Mouse (Mus musculus) hindbrain, embryonic 16.5 days (tissue): ENCODE results near the gene Qsox1. TPM values are rescaled to one million over a fixed set of nuclear protein-coding genes. Genes with fewer than 3 reads are reported as not detected.

Source experiments
- ATAC-seq: fragments of 200-750 bp; cut with Nextera tagmentation; 2 replicates; pipeline ENCODE4 v1.8.0; 2017; ENCODE audit warnings: moderate TSS enrichment, moderate library complexity
- H3K27ac ChIP-seq: fragments of 300-500 bp; sonication (generic); 2 replicates; pipeline ENCODE4 v1.5.1; 2014; ENCODE audit warnings: low read depth, mild to moderate bottlenecking, control low read depth, low read length, moderate library complexity
- H3K27me3 ChIP-seq: fragments of 300-500 bp; sonication (generic); replicated peaks from 2 replicates; pipeline ENCODE4 v1.6.1; 2014; ENCODE audit warnings: low read length; ENCODE audit not compliant: control insufficient read depth, insufficient read depth
- H3K36me3 ChIP-seq: fragments of 300-500 bp; sonication (generic); 2 replicates; pipeline ENCODE4 v1.6.1; 2014; ENCODE audit warnings: mild to moderate bottlenecking, low read length, moderate library complexity, mixed read lengths; ENCODE audit not compliant: control insufficient read depth, insufficient read depth
- H3K4me1 ChIP-seq: fragments of 300-500 bp; sonication (generic); 2 replicates; pipeline ENCODE4 v1.6.1; 2014; ENCODE audit warnings: low read depth, low read length; ENCODE audit not compliant: control insufficient read depth, insufficient read depth
- H3K4me2 ChIP-seq: fragments of 300-500 bp; sonication (generic); 2 replicates; pipeline ENCODE4 v1.6.1; 2014; ENCODE audit warnings: mild to moderate bottlenecking, low read length, control low read depth, moderate library complexity
- H3K4me3 ChIP-seq: fragments of 300-500 bp; sonication (generic); 2 replicates; pipeline ENCODE4 v1.5.1; 2014; ENCODE audit warnings: mild to moderate bottlenecking, low read length, control low read depth, moderate library complexity
- H3K9ac ChIP-seq: fragments of 300-500 bp; sonication (generic); 2 replicates; pipeline ENCODE4 v1.6.1; 2014; ENCODE audit warnings: low read depth, mild to moderate bottlenecking, control low read depth, low read length, moderate library complexity
- H3K9me3 ChIP-seq: fragments of 300-500 bp; sonication (generic); 2 replicates; pipeline ENCODE4 v1.6.1; 2014; ENCODE audit warnings: mild to moderate bottlenecking, low read length, moderate library complexity; ENCODE audit not compliant: control insufficient read depth
- WGBS: fragments of 180-500 bp; shearing (Covaris S2); extraction: QIAGEN DNeasy Blood & Tissue Kit; methylation state at CpG from one replicate; pipeline ENCODE4 v1.1.7; 2014; 5-methylcytosine and 5-hydroxymethylcytosine counted together
- polyA plus RNA-seq: library from polyadenylated mRNA; unstranded; fragments of >200 nt; fragmentation: Nextera tagmentation; extraction: Ambion mirVana; gene quantifications from 2 replicates; pipeline ENCODE4 v1.2.1, GENCODE M21; 2015

Gene Qsox1
- polyA plus RNA-seq = 25.0 and 26.7 TPM in 2 replicates

DNA sequence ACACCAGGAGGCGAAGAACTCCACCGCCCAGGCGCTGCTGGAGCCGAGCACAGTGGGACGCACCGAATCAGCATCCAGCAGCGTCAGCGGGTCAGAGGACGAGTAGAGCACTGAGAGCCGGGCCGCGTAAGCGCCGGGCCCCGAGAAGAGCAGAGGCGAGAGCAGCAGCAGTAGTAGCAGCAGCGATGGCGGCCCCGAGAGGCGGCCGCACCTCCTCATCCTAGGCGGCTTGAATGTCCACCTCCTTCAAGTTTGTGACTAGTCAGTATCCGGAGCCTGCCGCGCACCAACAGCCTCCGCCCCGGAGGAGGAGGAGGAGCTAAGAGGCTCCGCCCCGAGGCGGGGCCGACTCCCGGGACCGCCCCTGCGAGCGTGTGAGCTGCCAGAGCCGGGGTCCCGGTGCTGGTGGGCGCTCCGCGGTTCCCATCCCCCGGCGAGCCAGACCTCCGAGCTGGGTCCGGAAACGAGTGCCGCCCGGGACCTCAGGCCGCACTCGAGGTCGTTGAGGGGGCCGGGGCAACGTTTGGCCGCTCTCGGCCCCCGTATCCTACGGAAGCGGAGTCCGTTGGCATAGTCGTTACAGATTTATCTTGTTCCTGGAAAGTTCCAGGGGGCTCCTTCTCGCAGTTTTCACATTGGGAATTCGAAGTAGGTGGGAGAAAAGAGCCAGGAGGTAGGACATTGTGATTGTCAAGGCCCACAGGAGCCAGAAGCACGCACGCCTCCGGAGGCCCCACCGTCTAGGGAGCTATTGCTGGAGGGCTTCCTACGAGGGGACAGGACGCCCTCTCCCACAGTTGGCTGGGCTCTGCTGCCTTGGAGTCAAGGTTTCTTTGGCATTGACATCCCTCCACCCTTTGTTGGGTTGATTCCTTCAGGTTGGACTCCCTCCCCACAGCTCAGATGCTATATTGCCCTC lies at the start of gene Qsox1:
Gene Qsox1 (minus strand): TSS at position 309 of the 919 bp plus-strand sequence.
- peak within 1 kb of the TSS; percentile 62; the same call in 1 of the 2 replicates for H3K27ac ChIP-seq
- H3K9me3 ChIP-seq = no peaks in the 10 kb centered on the region
- peak within 1 kb of the TSS; percentile 79 for H3K9ac ChIP-seq
- ATAC-seq = peak; percentile 96
- H3K4me2 ChIP-seq = peak within 1 kb of the TSS; percentile 77
- under 1% methylated on average over 66 of the region's 67 CpGs for WGBS
- no peaks in the 10 kb centered on the region for H3K27me3 ChIP-seq
- peak within 1 kb of the TSS; percentile 79 for H3K4me3 ChIP-seq
- H3K36me3 ChIP-seq = no peaks in the 10 kb centered on the region
- peaks cover 23% of the 10 kb centered on the region for H3K4me1 ChIP-seq

DNA sequence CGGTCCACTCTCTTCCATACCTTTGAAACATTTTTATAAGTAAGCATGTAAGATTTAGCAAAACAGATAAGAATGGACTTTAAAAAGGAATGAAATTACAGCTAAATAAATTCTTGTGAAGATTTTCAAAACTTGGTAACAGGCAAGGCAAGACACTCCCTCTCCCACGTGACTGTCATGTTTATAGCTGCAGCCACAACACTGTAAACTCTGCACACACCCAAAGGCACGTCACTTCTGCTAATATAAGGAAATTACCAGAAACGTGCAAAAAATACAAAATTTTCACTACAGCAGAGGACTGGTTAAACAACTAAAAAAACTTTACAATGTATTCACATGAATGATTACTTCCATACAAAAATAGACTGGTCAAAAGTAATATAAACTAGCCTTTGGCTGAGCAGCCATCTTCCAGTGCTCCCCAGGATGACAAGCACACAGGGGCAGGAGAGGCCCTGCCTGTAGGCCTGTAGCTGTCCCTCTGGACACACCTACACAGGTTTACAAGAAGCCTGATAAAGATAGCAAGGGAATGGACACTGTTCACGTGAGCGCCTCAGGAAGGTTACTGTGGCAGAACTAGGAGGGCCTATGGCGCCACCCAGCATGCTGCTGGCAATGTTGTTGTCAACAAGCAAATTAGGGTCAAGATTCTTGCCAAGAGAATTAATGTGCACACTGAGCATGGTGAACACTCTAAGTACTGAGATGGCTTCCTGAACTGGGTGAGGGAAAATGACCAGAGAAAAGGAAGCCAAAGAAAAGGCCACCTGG lies 42.4 kb upstream of the Qsox1 start:
- H3K9ac ChIP-seq = no peak overlapping the region
- H3K4me2 ChIP-seq = no peak overlapping the region
- 85% methylated on average over 7 of the region's 7 CpGs for WGBS
- H3K27ac ChIP-seq = no peak overlapping the region
- H3K36me3 ChIP-seq = peaks cover 17% of the 10 kb centered on the region
- no peaks in the 10 kb centered on the region for H3K9me3 ChIP-seq
- H3K4me1 ChIP-seq = no peaks in the 10 kb centered on the region
- H3K4me3 ChIP-seq = no peak overlapping the region
- 0 out of 2 replicates have a peak, but pooled peaks have one; percentile 20 for ATAC-seq
- no peaks in the 10 kb centered on the region for H3K27me3 ChIP-seq

DNA sequence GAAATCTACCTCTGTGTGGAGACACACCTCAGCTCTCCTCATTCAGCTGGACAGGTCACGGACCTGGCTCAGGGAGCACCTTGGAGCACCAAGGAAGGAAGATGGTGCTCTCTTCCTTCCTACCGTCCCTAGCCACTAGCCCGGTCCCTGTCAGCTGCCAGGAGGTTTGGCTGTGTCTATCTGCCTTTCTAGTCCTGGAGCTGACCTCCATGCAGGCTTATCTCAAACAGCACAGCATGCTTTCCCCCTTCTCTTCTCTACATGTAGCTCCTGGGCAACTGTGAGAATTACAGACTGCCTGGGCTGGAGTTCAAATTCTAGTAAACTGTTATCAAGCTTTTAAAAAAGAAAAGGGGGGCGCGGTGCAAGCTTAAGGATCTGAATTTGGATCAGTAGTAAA lies 40.3 kb upstream of the Qsox1 start:
- H3K9me3 ChIP-seq = no peaks in the 10 kb centered on the region
- ATAC-seq = no peak
- no peaks in the 10 kb centered on the region for H3K27me3 ChIP-seq
- H3K4me1 ChIP-seq = no peaks in the 10 kb centered on the region
- 96% methylated on average over 5 of the region's 5 CpGs for WGBS
- no peak overlapping the region for H3K4me2 ChIP-seq
- H3K4me3 ChIP-seq = no peak overlapping the region
- H3K9ac ChIP-seq = no peak overlapping the region
- no peak overlapping the region for H3K27ac ChIP-seq
- H3K36me3 ChIP-seq = peaks cover 15% of the 10 kb centered on the region; the same call in 1 of the 2 replicates

DNA sequence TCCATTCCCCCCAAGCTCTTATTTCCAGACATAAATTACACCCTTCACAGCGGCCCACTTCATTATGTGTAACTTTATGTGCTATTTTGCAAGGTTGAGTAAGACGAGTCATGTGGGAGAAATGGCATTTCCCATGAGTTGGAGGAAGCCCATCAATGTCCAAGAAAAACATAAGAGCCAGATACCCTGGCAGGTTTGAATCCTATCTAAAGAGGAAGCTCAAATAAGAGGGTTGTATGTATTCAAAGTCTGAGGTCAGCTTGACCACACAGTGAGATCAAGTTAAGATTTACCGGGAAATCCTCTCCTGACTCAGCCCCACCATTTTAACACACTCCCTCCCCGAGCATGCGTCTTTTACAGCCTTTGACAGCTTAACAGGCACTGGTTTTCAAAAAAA lies 31.5 kb upstream of the Qsox1 start:
- Histone ChIP-seq H3K27me3 (no peaks in the 10 kb centered on the region), H3K9me3 (no peaks in the 10 kb centered on the region), H3K27ac (no peak overlapping the region), H3K36me3 (peaks cover 22% of the 10 kb centered on the region), H3K4me2 (no peak overlapping the region), H3K4me1 (no peaks in the 10 kb centered on the region), H3K4me3 (no peak overlapping the region), H3K9ac (no peak overlapping the region)
- ATAC-seq = no peak
- 85% methylated on average over 5 of the region's 5 CpGs for WGBS

DNA sequence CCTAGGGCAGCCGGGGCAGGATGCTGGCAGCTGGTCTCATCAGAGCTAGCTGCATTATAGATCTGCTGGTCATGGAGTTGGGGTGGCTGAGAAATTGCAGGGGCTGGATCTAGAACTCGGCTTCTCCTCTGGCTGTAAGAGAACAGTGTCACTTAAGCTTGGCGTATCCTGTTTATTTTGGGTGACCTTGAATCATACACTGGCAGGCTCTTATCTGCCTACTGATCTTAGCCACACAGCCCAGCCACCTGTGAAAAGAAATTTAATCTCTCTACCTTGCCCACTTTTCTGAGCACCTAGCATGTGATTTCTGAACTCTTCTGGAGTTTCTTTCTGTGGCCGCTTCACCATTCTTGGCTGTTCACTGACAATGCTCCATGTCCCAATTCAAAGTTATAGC lies 30.8 kb upstream of the Qsox1 start:
- no peak for ATAC-seq
- H3K4me3 ChIP-seq = no peak overlapping the region

DNA sequence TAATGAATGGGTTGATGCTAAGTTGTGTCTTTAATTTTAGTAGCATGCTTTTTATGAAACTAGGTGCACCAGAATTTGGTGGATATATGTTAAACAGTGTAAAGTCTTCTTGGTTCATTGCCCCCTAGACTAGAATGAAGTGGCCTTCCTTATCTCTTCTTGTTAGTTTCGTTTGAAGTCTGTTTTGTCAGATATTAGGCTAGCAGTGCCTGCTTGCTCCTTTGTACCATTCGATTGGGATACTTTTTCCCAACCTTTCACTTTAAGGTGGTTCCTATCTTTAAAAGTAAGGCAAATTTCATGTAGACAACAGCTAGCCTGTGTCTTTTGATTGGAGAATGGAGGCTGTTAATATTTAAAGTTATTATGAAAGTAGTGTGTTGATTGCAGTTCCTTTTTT lies 23.0 kb upstream of the Qsox1 start:
- peaks cover 6% of the 10 kb centered on the region for H3K36me3 ChIP-seq
- no peaks in the 10 kb centered on the region for H3K4me1 ChIP-seq
- no peak overlapping the region for H3K4me2 ChIP-seq
- H3K9ac ChIP-seq = no peak overlapping the region
- H3K27ac ChIP-seq = no peak overlapping the region
- 86% methylated on average over 2 of the region's 2 CpGs for WGBS
- no peaks in the 10 kb centered on the region for H3K27me3 ChIP-seq
- no peak for ATAC-seq
- H3K9me3 ChIP-seq = no peaks in the 10 kb centered on the region
- H3K4me3 ChIP-seq = no peak overlapping the region

More for the DNA sequence above, 30.8 kb upstream of the Qsox1 start:
- H3K27ac ChIP-seq = no peak overlapping the region
- no peaks in the 10 kb centered on the region for H3K27me3 ChIP-seq
- 90% methylated on average over 4 of the region's 4 CpGs for WGBS
- H3K36me3 ChIP-seq = peaks cover 22% of the 10 kb centered on the region
- H3K4me2 ChIP-seq = no peak overlapping the region
- no peaks in the 10 kb centered on the region for H3K9me3 ChIP-seq
- no peaks in the 10 kb centered on the region for H3K4me1 ChIP-seq
- H3K9ac ChIP-seq = no peak overlapping the region

DNA sequence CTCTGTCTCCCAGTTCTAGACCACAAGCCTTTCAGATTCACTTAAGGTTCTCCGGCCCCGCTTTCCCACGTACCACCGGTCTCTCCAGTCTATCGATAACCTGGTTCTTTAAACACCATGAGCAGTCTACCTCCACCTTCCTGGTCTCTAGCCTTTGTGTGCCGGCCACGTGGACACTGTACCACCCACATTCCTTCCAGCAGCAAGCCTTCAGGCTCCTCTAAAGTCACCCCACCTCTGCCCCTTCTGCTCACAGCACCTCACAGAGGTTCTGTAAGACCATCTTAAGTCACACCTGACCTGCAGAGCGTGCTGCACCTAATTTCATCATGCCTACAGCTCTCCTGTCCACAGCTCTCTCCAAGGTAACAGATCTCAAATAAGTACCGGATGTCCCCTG lies 20.9 kb upstream of the Qsox1 start:
- Histone ChIP-seq H3K27ac (no peak overlapping the region), H3K4me3 (no peak overlapping the region), H3K4me1 (no peaks in the 10 kb centered on the region), H3K36me3 (no peaks in the 10 kb centered on the region; the same call in 1 of the 2 replicates), H3K9me3 (no peaks in the 10 kb centered on the region), H3K4me2 (no peak overlapping the region), H3K27me3 (no peaks in the 10 kb centered on the region), H3K9ac (no peak overlapping the region)
- ATAC-seq = no peak
- WGBS = 90% methylated on average over 9 of the region's 9 CpGs

DNA sequence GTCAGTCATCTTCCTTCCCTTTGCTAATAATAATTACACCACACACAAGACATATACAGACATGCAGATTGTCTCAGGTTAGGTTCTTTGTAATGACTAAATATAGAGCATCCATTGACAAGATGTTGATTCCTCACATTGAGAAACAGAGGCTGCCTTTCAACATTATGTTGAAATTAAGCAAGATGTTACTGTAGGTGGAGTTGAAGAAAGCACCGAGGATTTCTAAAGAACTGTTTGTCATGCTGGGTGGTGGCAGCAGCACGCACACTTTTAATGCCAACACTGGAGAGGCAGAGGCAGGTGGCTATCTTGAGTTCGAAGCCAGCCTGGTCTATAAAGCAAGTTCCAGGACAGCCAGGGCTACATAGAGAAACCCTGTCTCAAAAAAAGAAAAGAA lies 19.3 kb upstream of the Qsox1 start:
- no peak overlapping the region for H3K4me3 ChIP-seq
- H3K4me2 ChIP-seq = no peak overlapping the region
- H3K9me3 ChIP-seq = no peaks in the 10 kb centered on the region
- H3K27me3 ChIP-seq = no peaks in the 10 kb centered on the region
- WGBS = 85% methylated on average over 3 of the region's 3 CpGs
- H3K27ac ChIP-seq = no peak overlapping the region
- no peaks in the 10 kb centered on the region for H3K4me1 ChIP-seq
- no peaks in the 10 kb centered on the region for H3K36me3 ChIP-seq
- H3K9ac ChIP-seq = no peak overlapping the region
- ATAC-seq = no peak

DNA sequence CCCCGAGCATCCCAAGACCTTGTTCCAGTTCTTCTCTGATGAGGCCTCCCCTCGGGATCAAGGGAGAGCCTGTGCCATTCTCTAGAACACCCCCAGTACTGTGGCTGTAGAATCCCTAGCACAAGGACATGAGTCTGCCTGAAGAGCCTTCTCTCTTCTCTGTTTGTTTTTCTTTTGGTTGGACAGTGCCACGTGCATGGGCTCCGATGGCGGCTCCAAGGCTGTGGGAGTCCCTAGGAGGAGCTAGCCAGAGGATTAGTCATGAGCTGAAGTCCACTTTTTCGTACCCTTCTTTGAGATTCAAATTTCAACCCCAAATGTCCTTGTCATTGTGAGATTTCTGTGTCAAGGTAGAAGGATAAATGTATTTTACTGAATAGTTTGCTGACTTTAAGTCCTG lies 18.2 kb upstream of the Qsox1 start:
- Histone ChIP-seq H3K27ac (no peak overlapping the region), H3K4me1 (no peaks in the 10 kb centered on the region), H3K9me3 (no peaks in the 10 kb centered on the region), H3K36me3 (no peaks in the 10 kb centered on the region), H3K9ac (no peak overlapping the region), H3K4me3 (no peak overlapping the region), H3K27me3 (no peaks in the 10 kb centered on the region), H3K4me2 (no peak overlapping the region)
- 73% methylated on average over 6 of the region's 6 CpGs for WGBS
- ATAC-seq = no peak
